Mouse (Mus musculus): ENCODE results near the gene Rev3l.

Rev3l gene

DNA sequence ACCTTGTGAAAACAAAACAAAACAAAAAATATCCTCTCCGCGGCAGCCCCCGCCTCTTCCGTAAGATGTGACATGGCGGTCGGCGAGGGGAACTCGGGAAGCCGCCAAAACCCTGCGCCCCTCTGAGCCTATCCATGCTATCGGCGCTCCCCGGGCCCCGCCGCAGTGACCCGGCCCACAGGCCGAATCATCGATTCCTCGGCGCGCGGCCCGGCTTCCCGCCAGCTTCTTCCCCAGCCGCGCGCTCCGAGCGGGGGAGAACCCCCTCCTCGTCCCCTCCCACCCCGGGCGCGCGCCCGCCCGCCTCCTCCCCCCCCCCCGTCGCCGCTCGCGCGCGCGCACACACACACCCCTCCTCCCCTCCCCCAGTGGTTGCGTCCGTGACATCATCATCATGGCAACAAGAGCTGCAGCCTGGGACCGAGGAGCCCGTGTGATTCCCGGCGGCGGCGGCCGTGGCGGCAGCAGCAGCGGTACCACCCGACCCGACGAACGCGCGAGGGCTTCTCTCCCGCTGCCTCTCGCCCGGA, at the start of gene Rev3l:
Rev3l (plus strand) TSS at position 383 of the 530 bp plus-strand sequence.
- peak; percentile 92 for DNase-seq

DNA sequence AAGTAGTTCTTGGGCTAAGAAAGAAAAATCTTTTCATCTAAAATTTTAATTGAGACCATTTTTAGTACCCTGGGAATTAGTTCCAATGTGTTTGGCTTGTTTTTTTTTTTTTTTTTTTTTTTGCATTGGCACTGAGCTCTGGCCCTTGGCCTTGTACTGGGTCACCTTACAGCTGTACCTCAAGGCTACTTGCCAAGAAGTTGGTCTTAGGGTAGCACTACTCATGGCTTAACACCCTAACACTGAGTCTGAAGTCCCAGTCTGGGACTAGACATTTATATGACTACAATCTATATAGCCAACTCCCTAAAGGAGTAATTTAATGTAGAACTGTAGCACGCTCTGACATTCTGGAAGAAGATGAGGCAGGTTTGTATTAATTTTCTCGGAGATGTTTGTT, 49.4 kb upstream of the Rev3l start:
- no peak for DNase-seq

GRCm38 (mm10) chr10:39683481-39683880, 48.4 kb upstream of the Rev3l start:
- no peak for DNase-seq

DNA sequence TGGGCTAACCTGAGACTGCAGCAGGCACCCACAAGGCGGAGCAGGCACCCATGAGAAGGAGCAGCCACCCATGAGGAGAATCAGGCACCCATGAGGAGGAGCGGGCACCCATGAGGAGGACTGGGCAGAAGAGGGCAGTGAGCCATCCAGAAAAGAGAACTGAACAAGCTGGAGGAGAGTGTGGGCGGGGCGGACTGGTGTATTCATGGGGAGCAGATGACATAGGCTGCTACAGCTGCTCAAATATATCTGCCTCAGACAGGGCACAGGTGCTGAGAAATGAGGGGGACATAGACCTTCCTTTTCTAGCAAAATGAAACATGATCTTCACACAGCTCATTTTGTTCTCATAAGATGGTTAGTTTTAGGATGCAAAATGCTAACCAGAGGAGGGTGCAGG, 45.1 kb upstream of the Rev3l start:
- peak; percentile 24 for DNase-seq

GRCm38 (mm10) chr10:39687851-39688250, 44.1 kb upstream of the Rev3l start:
- no peak for DNase-seq

- no peak for DNase-seq
Observed at GRCm38 (mm10) chr10:39691351-39692064, 40.4 kb upstream of the Rev3l start.

DNA sequence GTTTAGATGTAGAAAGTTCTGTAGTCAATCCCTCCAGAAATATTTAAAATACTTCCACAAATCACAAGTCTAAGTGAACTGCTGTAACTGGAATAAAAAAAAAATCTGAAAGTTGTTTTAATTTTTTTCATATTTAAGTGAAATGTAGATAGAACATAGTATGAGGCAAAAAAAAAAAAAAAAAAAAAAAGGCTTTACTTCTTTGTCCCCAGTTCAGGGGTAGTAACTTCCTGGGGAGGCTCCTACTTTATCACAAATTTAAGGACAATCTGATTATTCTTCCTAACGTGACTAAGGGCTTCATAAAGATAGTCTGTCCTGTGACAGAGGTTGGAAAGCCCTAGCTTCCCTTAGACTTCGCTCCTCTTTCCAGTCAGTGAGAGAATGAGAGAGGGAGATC, 39.8 kb upstream of the Rev3l start:
- no peak for DNase-seq

- no peak for DNase-seq
Observed at GRCm38 (mm10) chr10:39707717-39708510, 24.0 kb upstream of the Rev3l start.

- peak; percentile 5 for DNase-seq
Observed at GRCm38 (mm10) chr10:39716936-39717335, 15.0 kb upstream of the Rev3l start.

GRCm38 (mm10) chr10:39730976-39731735, 762 bp upstream of the Rev3l start:
- peak; percentile 94 for DNase-seq

- peak; percentile 91 for DNase-seq
Observed at GRCm38 (mm10) chr10:39732266-39733100, 565 bp downstream of the Rev3l start.

DNA sequence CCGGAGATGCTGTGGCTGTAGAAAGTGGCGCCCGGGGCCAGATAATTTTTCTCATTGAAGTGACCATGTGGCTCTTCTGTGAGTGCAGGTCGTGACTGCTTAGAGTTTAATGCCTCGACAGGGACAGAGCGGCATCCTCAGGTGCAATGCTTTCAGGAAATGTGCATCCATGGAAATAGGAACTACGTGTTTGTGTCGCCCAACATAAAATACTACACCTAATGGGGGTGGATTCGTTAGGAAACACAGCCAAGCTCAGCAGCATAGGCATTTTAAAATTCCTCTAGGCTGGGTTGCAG, 1.1 kb downstream of the Rev3l start:
- no peak for DNase-seq

GRCm38 (mm10) chr10:39733421-39733930, 1.6 kb downstream of the Rev3l start:
- DNase-seq, result no peak

GRCm38 (mm10) chr10:39736187-39736586, 4.3 kb downstream of the Rev3l start:
- no peak for DNase-seq

DNA sequence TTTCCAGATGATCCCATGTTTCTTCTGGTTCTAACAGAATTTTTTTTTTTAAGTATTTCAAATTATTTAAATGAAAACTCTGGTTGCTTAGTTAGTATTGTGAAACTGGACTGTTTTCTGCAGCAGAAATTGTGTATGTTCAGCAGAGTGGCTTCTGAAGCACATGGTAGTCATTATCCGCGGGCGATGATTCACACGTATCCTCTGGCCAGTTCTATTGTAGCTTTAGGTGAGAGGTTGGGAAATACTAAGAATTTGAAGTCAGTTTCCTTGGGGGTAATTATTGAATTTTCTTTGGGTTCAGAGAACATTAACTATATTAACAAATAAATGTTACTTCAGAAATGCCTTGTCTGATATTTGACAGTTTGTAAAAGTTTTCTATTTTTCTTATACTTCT, 10.1 kb downstream of the Rev3l start:
- DNase-seq, result no peak

- DNase-seq, result no peak
Observed at GRCm38 (mm10) chr10:39764752-39765151, 32.8 kb downstream of the Rev3l start.

DNA sequence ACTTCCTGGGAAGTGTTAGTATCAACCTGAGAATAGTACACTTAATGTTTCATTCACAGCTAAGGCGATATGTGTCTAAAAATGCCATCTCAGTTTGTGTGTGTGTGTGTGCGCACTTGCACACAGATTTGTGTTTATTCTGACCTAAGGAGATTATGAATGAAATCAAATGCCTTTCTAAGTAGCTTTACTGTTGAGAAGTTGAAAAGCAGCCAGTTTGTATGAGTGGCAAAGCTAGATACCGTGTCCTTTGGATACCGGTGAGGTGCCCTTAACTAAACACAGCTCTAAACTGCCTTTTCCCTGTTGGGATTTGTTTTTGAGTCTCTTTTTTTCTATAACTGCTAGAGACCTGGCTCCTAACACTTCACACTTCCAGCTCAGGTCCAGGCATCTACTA, 34.8 kb downstream of the Rev3l start:
- no peak for DNase-seq

GRCm38 (mm10) chr10:39772259-39772658, 40.3 kb downstream of the Rev3l start:
- no peak for DNase-seq

DNA sequence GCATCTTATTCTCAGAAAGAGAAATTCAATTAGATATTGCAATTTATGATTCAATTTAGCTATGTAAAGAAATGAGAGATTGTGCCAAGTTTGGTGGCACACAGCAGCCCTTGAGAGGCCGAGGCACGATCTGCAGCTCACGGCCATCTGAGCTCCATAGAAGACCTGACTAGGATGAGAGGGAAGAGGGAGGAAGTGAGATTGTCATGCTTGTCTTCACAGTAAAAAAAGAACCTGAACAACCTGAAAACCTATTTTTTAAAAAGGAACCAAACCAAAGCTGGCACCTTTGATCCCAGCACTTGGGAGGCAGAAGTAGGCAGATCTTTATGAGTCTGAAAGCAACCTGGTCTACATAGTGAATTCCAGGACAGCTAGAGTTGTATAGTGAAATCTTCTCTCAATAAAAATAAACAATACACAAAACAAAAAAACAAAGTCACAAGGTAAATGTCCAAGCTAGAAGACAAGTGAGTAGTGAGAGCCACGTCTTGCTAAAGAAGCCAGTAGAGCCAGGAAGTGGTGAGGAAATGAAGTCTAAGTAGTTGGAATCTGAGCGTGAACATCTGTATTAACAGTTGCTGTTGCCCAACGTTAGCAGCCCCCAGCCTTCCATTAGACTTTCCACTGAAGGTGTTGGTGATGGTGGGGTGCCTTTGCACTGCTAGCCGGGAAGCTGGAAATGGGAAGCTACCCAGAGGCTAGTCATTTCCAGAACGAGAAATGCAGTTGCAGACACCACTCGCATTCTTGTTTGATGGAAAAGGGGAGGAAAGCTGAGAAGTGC, 42.2 kb downstream of the Rev3l start:
- peak; percentile 37 for DNase-seq

- no peak for DNase-seq
Observed at GRCm38 (mm10) chr10:39776927-39777326, 45.0 kb downstream of the Rev3l start.

DNA sequence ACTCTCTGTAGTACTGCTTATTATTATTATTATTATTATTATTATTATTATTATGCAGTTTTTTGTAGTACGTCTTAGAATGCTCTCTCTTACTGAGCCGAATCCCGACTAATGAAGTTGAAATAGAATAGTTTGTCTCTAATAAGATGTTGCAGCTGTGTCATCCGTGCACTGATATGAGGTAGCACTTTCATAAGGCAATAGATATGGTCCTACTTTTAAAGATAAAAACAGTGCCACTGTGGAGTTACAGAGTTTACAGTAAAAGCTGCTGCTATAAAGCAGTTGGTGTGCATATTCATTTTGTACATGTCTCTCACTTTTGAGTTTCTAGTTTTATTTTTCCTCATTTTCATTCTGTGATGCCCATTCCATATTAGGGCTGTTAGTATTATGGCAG, 46.4 kb downstream of the Rev3l start:
- no peak for DNase-seq

GRCm38 (mm10) chr10:39785241-39785640, 53.3 kb downstream of the Rev3l start:
- no peak for DNase-seq
